Mouse (Mus musculus): ENCODE results near the gene Mid1. TPM values are rescaled to one million over a fixed set of nuclear protein-coding genes. Genes with fewer than 3 reads are reported as not detected.
A peak's percentile ranks its signal among the peaks of the same experiment; 100 is the strongest.

The Mid1 gene
- total RNA-seq, 2 experiments from 2014 or later: 2.6 to 6.4 TPM

DNA sequence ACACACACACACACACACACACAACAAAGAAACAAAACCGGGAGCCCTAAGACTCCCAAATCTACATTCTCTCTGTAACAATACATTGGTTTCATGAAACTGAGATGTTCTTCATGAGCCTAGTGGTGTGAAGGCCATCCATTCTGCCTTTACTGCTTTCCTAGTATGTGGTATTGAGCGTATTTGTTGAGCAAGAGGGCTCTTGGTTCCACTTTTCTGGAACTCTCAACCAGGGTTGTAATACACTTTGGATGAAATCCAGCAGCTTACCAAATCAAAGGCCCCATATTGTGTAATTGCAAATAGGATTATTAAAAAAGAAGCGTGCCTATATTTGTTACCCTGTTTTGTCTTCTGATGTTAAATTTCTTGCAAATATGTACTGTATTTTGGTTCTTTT lies 122.7 kb downstream of the Mid1 start:
- no peak for DNase-seq (ENCODE audit: low spot score)
- intact Hi-C loops (cut with DNase I): no loop called here

DNA sequence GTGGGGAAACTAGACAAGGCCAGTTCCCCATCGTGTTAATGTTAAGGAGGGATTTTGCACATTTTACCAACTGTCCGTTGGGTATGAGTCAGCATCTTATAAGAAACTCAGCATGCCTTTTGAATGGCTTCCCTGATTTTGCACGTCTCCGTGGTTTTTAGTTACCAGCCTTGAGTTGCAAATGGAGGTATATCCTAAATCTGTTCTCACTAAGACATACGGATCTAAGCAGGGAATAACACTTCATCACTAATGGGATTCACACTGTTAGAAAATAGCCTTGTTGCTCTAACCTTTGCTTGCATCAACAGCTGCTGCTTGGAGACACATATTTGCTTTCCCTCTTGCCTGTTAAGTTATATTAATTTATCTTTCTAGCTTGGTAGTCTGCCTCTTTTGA lies 126.3 kb downstream of the Mid1 start:
- intact Hi-C loops (cut with DNase I): no loop called here
- DNase-seq (ENCODE audit: low spot score): no peak

- intact Hi-C loops (cut with DNase I): no loop called here
- DNase-seq (ENCODE audit: low spot score): no peak
Observed at GRCm38 (mm10) chrX:169811783-169812182, 126.8 kb downstream of the Mid1 start.

DNA sequence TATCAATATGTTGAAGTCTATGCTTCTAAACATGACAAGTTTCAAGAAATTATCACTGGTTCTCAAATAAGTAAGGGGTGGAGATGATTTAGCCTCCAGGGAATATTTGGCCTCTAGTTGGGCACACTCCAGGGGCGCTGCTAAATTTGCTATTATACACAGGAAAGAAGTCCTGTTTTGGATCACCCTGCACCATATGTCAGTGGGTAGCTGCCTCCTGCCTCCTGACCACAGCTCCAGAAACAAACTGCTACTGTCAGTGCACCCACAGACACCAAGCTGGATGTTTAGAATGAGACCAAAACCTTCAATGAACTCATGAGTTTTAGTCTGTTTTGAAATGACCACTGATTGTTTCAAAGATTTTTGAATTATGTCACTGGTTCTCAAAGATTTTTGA lies 128.7 kb downstream of the Mid1 start:
- intact Hi-C loops (cut with DNase I): no loop called here
- no peak for DNase-seq (ENCODE audit: low spot score)

GRCm38 (mm10) chrX:169826947-169827346 lies 141.9 kb downstream of the Mid1 start:
- DNase-seq (ENCODE audit: low spot score): no peak
- intact Hi-C loops (cut with DNase I): no loop called here

- intact Hi-C loops (cut with DNase I): no loop called here
- no peak for DNase-seq (ENCODE audit: low spot score)
Observed at GRCm38 (mm10) chrX:169827720-169828119, 142.7 kb downstream of the Mid1 start.

GRCm38 (mm10) chrX:169828136-169828535 lies 143.1 kb downstream of the Mid1 start:
- intact Hi-C loops (cut with DNase I): no loop called here
- no peak for DNase-seq (ENCODE audit: low spot score)

- DNase-seq (ENCODE audit: low spot score): no peak
- intact Hi-C loops (cut with DNase I): no loop called here
Observed at GRCm38 (mm10) chrX:169830052-169830451, 145.1 kb downstream of the Mid1 start.

DNA sequence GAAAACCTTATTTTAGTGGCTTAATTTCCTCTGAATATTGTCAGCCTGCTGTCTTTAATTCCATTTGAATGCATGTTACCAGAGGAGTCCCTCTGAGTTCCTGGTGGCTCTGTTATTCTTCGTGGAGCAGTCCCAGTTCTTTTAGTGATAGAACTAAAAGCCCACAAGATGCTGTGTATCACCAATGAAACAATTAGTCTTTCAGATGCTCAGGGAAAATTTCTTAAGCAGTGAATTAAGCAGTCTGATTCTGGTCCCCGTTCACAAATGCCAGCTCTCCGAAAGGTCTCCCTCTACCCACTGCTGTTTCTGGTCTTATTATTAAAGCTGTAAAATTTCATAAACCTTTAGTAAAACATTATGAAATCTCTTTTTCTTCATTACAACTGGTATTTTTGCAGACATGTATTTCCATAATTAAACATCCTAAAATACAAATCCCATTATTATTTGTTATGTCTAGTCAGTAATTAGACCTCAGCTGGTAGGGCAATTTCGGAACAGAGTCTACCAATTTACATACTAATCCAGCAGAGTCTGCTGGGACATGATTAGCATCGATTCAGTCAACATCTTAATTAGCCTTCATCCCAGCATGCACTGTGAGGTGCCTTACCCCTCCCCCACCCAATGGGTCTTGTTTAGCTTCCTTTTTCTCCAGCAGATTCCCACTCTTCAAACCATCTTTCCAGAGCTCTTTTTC lies 153.1 kb downstream of the Mid1 start:
- intact Hi-C loops (cut with DNase I): no loop called here
- no peak for DNase-seq (ENCODE audit: low spot score)

- no peak for DNase-seq (ENCODE audit: low spot score)
- intact Hi-C loops (cut with DNase I): no loop called here
Observed at GRCm38 (mm10) chrX:169838650-169838971, 153.6 kb downstream of the Mid1 start.

DNA sequence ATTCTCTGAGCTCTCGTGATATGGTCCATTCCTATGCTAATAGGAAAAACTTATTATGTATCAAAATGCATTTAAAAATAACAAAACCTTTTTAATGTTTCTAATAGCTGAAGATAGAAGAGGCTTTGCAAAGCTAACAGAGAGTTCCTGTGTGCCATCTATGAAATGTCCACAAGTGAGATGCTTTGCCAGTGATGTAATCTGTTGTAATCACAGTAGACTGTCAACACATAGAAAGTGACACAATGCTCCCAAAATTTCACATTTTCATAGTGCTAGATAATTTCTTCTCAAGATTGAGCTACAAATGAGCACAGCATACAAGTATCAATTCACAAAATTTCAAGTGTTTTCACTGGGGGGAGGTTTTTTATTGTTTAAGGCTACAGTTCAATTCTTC lies 158.3 kb downstream of the Mid1 start:
- intact Hi-C loops (cut with DNase I): no loop called here
- DNase-seq (ENCODE audit: low spot score): no peak

- intact Hi-C loops (cut with DNase I): no loop called here
- no peak for DNase-seq (ENCODE audit: low spot score)
Observed at GRCm38 (mm10) chrX:169844150-169844772, 159.3 kb downstream of the Mid1 start.

DNA sequence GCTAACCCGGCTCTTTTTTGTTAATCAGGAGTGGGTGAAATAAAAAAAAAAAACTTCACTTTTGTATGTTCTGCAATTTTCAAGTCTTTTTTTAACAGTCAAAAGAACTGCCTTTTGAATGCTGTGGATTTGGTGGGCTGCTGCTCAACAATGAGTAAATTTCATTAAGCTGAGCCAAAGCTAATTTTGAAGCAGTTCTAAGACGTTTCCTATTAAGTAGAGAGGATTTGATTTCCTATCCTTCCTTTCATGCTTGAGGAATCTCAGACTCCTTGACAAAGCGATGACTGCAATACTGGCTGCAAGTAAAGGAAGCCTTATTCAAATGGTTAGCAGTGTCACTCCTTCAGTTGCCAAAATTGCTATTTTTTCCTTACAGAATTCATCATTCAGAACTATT lies 161.2 kb downstream of the Mid1 start:
- no peak for DNase-seq (ENCODE audit: low spot score)
- intact Hi-C loops (cut with DNase I): no loop called here

GRCm38 (mm10) chrX:169861194-169861720 lies 176.3 kb downstream of the Mid1 start:
- intact Hi-C loops (cut with DNase I): no loop called here
- no peak for DNase-seq (ENCODE audit: low spot score)

- DNase-seq (ENCODE audit: low spot score): no peak
- intact Hi-C loops (cut with DNase I): no loop called here
Observed at GRCm38 (mm10) chrX:169862440-169862839, 177.4 kb downstream of the Mid1 start.

- DNase-seq (ENCODE audit: low spot score): no peak
- intact Hi-C loops (cut with DNase I): no loop called here
Observed at GRCm38 (mm10) chrX:169862848-169863247, 177.8 kb downstream of the Mid1 start.

GRCm38 (mm10) chrX:169863841-169864240 lies 178.8 kb downstream of the Mid1 start:
- DNase-seq (ENCODE audit: low spot score): no peak
- intact Hi-C loops (cut with DNase I): no loop called here

DNA sequence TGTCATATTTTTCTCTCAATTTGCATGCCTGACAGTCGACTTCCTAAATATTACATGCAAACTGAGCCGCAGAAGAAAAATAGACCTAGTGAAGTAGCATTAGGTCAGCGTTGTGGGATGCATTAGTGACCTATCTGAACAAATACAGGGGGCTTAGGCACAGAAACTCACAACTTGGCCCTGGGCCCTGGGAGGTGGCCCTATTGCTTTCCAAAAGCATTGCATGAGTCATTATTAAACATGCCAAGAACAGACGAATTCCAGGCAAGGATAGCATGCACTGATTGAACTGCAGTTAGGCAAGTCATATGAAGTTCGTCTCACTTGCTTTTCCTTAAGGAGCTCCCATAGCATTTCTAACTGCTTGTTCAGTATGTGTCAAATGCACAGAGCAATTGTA lies 183.2 kb downstream of the Mid1 start:
- DNase-seq (ENCODE audit: low spot score): no peak
- intact Hi-C loops (cut with DNase I): no loop called here

GRCm38 (mm10) chrX:169874475-169874874 lies 189.5 kb downstream of the Mid1 start:
- intact Hi-C loops (cut with DNase I): no loop called here
- no peak for DNase-seq (ENCODE audit: low spot score)

- DNase-seq (ENCODE audit: low spot score): peak; percentile 64
- intact Hi-C loops (cut with DNase I): loop anchor here (5.0 kb wide), 1 partner anchor 103 kb away; no protein-coding TSS in a partner anchor
Observed at GRCm38 (mm10) chrX:169879481-169880362, 194.7 kb downstream of the Mid1 start.

DNA sequence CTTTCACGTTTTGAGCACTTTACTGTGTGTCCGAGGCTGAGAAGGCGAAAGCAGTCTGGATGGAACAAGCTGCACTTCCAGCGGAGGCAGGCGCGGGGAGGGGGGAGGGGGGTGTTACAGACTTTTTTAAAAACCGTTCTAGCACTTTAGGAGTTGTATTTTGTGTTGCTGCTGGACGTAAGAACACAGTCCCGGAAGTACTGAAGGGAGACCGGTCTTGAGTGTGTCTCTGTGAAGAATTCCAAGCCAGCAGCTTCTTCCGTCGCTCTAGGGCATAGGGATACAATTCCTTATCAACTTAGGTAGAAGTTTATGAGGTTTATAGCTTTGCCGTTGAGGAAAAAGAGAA lies 195.3 kb downstream of the Mid1 start:
- DNase-seq (ENCODE audit: low spot score): no peak
- intact Hi-C loops (cut with DNase I): loop anchor here (5.0 kb wide), 1 partner anchor 102 kb away; no protein-coding TSS in a partner anchor
